Mouse (Mus musculus): ENCODE measurements at regions not wholly inside any gene's neighbourhood (a gene's known extent, or its start where the extent isn't known, plus 50 kb on each side); places are given as distances from the start of the nearest gene placed in this dataset.
A peak's percentile ranks its signal among the peaks of the same experiment; 100 is the strongest.

DNA sequence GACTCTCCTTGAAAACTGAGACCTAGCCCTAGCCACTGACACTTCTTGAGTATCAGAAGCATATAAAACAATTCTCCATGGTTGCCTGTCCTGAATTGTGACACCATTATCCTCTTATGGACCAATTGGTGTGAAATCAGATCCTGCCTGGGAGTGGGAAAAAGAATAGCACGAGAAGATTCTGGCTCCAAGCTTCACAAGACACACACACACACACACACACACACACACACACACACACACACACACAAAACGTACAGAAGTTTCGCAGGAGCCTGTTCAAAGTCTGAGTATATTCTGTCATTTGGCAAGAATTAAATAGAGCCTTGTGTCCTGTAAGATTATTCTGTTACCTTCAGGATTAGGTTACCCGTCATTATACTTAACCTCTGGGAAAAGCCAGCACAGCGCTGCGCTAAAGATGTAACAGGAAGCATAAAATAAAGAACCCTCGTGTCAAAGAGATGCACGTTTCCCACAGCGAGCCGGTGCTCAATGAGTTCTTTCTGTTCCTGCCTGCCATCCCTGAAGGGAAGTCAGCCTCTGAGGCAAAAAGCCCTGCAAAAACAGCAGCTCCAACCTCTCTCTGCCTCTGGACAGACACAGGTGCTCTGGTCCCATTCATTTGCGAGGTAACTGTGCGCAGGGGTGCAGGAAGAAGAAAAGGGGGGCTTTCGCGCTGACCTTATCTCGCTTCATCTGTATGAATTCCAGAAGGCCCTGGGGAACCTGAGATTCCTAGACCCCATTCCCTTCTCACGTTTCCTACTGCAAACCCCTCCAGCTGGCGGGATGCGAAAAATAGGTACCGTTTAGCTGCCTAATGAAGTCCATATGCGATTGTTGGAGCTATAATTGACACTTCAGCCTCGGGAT lies 178.4 kb upstream of the Elac2 start:
- DNase-seq = no peak

DNA sequence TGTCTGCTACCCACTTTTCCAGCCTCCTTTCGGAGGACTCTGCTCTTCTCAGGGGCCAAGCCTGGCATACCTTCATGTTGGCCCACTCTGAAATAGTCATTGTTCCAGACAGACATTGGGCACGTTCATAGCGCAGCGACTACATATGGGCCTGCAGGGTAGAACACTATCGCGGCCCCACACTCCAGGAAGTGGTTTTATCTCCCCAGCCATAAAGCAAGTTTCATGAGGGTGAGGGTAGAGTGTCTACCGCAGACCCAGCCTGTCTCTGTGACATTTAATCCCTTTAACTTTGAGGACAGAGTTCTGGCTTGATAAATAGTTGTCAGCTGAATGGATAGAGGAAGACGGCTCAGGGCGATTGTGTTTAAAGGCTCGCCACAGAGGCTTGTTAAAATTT lies 177.5 kb upstream of the Elac2 start:
- DNase-seq = no peak

GRCm38 (mm10) chr11:64805567-64805966 lies 173.3 kb upstream of the Elac2 start:
- no peak for DNase-seq

DNA sequence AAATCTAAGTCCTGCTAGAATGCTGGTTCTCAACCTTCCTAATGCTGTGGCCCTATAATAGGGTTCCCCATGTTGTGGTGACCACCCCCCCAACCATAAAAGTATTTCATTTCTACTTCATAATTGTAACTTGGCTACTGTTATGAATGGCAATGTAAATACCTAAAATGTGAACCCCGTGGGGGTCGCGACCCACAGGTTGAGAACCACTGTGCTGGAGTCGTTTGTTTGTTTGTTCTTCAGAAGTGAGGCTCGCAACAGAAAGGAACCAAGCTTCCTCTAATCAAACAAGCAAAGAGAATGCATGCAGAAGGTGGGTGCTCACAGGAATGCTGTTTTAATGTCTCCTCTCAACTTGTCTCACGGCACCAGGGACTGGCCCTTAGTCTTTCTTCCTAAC lies 166.4 kb upstream of the Elac2 start:
- DNase-seq = no peak

DNA sequence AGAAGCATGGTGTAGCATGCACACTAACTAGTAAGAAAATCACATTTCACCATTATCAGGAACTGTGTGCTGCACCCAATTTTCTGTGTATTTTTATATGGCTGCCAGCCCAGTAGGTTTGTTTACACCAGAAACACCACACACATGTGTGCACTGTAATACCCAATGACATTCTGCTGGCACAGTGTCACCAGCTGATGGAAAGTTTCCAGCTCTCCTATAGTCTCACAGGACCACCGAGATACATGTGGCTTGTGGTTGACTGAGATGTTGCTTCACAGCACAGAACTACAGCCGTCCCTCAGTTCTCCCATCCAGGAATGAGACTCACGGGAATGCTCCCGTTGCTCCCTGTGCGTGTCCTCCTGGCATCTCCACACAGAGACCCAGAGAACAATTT lies 149.4 kb upstream of the Elac2 start:
- no peak for DNase-seq

DNA sequence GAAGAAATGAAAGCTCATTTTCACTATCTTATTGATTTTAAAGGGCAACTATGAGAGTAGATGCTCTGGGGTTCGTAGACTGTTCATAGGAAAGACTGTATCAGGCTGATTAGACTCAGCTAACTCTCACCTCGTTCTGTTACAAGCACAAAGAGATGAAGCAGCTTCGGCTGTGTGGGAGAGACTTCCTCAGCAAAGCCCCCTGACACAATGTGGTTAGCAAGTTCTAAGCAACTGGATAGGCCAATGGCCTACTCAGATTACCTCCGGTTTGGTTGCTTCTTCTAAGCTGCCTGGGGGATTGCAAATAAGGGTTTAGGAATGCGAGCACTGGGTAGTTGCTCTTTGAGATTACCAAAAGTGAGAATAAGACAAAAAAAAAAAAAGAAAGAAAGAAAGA lies 146.4 kb upstream of the Elac2 start:
- DNase-seq = no peak

DNA sequence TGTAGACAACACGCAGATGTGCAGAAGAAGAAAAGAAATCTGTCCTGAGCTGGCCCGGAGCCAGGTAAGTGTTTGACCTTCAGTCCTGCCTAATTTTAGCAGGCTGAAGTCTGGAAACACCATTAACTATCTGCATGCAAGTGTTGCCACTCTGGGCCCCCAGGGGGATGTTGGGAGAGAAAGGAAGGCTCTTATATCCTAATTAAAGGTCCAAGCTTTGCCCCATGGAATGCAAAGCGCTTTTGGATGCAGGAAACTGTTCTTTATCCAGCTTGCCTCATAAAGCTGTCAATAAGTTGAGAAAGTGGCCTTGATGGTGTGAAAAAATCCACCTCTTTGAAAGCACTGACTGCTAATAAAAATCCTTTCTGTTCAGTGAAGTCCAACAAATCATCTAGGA lies 145.1 kb upstream of the Elac2 start:
- DNase-seq = peak; percentile 14

DNA sequence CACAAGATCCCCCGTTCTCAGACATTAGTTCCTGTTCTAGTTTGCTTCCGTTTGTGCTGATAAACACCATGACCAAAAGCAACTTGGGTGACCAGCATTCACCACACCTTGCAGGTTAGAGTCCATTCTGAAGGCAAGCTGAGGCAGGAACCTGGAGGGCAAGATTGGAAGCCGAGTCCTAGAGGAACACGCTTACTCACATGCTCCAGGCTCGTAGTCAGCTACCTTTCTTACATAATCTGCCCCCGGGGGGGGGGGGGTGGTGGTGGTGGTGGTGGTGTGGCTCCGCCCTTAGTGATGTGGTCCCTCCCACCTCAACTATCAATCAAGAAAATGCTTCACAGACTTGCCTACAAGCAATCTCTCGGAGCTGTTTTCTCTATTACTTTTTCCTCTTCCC lies 142.1 kb upstream of the Elac2 start:
- no peak for DNase-seq

DNA sequence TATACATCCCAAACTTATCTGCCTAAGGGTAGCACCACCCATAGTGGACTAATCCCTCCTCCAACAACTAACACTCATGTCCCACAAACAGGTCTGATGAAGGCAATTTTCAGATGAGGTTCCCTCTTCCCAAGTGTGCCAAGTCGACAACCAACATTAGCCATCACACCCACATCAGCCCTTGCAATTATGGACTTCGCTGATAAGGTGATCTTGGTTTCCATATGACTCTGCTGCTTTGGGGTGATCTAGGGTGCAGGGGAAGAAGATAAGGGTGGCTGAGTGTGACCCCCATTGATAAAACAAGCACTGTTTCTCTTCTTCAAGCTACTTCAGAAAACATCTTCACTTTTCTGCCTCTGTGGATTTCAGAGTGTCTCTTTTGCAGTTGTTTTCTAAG lies 137.7 kb upstream of the Elac2 start:
- DNase-seq = no peak

DNA sequence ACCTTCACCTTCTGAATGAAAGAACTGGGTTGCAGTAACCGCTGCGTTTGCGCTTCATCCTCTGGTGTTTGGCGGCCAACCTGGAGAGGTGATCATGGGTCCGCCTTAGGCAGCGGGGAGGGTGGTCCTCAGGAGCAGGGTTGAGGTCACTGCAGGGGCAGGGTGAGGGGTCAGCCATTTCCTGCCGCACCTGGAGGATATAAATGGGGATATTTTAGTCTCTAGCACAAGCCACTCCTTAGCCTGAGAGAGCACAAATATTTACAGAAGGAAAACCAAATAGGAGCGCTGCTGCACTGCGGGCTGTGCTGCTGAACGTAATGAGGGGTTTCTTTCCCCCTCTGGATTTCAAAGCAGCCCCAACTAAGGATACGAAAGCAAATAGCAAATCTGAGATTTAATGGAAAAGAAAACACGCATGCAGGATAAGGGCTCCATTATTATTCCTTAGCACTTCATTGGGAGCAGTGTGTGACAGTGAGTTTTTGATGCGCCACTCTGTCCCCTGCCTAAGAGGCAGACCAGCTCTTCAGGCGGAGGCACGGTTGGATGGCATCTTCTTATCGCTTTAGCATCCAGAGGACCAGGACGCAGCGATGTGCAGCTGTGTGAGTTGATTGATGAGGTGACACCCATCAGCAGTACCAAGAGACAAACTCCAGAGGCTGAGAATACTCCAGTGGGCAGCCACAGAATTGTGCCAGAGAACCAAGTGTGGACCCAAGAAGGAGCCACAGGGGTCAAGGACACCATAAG lies 135.9 kb upstream of the Elac2 start:
- no peak for DNase-seq

DNA sequence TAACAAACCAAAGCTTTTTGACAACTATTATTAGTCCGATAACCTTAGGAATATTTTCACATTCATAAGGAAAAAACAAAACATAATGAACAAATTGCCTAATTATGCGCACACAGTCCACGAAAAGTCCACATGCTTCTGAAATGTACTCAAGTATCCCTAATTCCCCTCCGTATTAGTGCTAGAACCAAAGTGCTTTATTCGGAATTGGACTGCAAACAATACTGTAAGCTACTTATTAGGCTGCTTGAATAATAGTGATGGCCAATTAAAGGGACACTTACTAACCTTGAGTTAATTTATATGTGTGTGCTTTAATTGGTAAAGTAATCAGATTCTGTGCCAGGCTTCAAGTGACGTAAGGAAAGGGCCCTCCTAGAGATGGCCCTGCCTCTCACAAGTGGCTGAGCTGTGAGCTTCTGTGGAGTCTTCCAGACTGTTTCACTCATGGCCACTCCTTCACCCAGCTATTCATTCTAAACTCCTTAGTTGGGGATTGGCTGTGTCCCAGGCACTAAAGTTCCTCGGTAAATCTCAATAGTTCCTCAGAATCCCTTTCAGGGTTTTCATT lies 132.2 kb upstream of the Elac2 start:
- DNase-seq = no peak

GRCm38 (mm10) chr11:64859636-64860035 lies 119.2 kb upstream of the Elac2 start:
- no peak for DNase-seq

GRCm38 (mm10) chr11:64880674-64881073 lies 98.2 kb upstream of the Elac2 start:
- no peak for DNase-seq

DNA sequence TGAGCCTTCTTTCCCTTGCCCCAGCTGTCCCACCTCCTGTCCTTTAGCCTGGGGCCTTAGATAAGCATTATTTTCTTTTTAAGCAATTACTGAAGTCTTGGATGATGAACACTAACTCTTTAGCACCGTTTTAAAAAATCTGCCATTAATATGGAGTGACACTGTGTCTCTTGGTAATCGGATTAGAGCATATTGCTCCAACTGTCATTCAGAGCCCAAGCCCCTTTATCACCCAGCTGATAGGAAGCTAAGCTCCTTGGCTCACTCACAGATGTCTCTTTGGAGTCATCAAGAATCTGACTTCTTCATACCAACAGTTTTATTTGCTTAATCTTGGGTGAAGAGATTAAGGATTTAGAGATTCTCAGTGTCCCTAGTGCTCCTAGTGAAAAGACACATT lies 94.3 kb upstream of the Elac2 start:
- DNase-seq = no peak

DNA sequence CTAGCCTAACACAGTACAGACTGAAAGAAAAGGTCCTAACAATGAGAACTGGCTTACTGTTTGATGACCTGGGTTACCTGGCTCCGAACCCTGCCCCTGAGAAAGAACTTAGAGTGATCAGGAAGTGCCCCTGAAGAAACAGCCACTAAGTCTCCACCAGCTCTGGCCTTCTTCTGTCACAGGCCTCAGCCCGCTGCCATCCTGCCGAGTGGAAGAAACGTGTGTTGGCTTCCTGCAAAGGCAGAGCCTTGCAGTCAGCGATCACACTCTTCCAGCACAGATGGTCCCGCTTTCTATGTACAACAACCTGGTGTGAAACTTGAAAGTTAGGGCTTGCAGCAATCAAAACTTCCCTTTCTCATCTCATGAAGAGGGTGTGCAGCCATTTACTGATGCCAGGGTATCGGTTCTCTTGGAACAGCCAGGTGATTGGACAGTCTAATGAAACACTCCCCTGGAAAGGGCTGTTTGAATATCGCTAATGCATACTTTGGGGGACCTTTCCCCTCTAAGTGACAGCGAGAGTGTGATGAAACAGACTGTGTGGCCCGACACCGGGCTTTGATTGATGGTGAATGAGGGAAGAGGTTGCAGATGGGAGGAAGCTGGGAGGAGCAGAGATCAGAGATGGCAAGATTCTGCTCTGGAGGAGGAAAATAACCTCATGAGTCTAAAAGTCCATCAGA lies 89.4 kb upstream of the Elac2 start:
- no peak for DNase-seq

- DNase-seq = peak; percentile 37
These were observed 88.1 kb upstream of the Elac2 start for GRCm38 (mm10) chr11:64890776-64891175.

GRCm38 (mm10) chr11:64895804-64896466 lies 82.9 kb upstream of the Elac2 start:
- no peak for DNase-seq

DNA sequence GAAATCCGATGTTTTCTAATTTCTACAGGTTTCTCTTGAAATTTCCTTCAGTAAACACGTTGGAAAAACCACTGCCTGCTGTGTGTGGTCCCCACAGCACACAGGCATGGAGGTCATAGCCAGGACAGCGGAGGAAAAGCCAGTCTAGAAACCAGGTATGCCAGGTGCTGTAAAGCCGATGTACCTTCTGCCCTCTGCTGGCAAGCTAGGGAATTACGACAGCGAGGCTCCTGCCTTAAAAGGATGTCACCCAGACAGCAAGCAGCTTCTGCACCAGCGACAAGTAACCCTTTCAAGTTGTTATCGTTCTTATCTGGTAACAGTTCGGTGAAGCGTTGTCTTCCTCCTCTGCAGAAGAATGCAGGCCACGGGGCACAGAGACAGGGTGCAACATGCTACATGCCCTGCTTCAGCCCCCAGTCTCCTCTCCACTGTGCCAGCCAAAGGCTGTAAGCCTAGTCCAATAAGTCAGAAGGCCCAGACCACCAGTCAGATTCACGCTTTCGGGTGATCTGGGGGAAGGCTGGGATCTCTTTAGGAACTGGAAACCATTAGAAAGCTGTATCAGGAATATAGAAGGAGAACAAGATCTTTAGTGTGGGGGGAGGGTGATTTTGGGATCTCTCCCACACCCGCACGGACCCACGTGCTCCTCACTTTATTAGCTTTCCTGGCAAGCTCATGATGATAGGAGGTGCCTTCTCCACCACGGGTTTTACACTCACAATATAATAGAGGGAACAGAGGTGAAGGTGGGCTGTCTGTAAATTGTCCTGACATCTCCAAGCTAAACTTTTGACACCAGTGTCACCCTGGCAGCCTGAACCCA lies 79.9 kb upstream of the Elac2 start:
- peak; percentile 86 for DNase-seq

- no peak for DNase-seq
These were observed 79.1 kb upstream of the Elac2 start for GRCm38 (mm10) chr11:64899587-64900278.

DNA sequence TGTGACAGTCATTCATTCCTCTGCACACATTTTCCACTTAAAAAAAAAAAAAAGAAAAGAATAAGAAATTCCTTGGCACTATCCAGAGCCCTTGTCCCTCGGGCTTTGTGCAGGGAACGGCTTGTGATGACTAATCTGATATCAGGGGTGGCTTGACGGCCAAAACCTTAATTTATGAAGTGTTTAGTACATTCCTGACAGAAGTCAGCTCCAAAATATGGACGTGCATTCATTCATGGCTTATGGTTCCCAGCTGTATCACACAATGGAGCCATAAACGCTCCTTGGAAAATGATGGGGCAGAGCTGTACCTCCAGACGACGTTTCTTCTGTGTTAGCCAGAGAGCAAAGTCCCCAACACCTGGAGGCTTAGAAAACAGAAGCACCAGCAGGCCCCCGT lies 62.1 kb upstream of the Elac2 start:
- DNase-seq = peak; percentile 51

GRCm38 (mm10) chr11:64917301-64917700 lies 61.5 kb upstream of the Elac2 start:
- DNase-seq = no peak

Data from heart, postnatal 4 days (tissue).